Mouse (Mus musculus) brain, embryonic 14.5 days (tissue): ENCODE data around the gene Anxa9.

Experiments
- CTCF ChIP-seq: fragments of 200-500 bp; IDR thresholded peaks from 2 replicates; pipeline ENCODE4 v1.5.1; 2012; ENCODE audit warnings: inconsistent platforms, mild to moderate bottlenecking, moderate library complexity, borderline replicate concordance; ENCODE audit not compliant: insufficient read depth, insufficient read length; ENCODE audit errors: extremely low read depth
- POLR2A ChIP-seq: fragments of 200-500 bp; IDR thresholded peaks from 2 replicates; pipeline ENCODE4 v1.6.1; 2012; ENCODE audit warnings: mild to moderate bottlenecking, inconsistent platforms, borderline replicate concordance; ENCODE audit not compliant: poor library complexity, insufficient read depth, insufficient read length, severe bottlenecking; ENCODE audit errors: extremely low read depth

GRCm38 (mm10) chr3:95289419-95289818, 17.6 kb downstream of the Anxa9 start:
- TF ChIP-seq POLR2A (no peak), CTCF (no peak)
